Mouse (Mus musculus): ENCODE results near the gene Bcan. TPM values are rescaled to one million over a fixed set of nuclear protein-coding genes. Genes with fewer than 3 reads are reported as not detected.

Gene Bcan
- 0.05 TPM in 1 of 2 replicates, not detected in the other for polyA plus RNA-seq (2015; fragmentation: Nextera tagmentation; extraction: Ambion mirVana)

- H3K27ac ChIP-seq (ENCODE audit: low read depth), result no peak within 1 kb of the TSS
- H3K4me2 ChIP-seq (ENCODE audit: low read depth, low read length), result peak within 1 kb of the TSS; percentile 47
- no peak for DNase-seq
- H3K9ac ChIP-seq (replicated peaks), result no peak within 1 kb of the TSS
- TF ChIP-seq EP300 (IDR thresholded peaks at IDR 0.05; ENCODE audit: low read depth) (no peak), CTCF (IDR thresholded peaks at IDR 0.05; ENCODE audit: low read depth) (no peak)
- 0 out of 2 replicates have a peak, but pooled peaks cover 4% of the 10 kb centered on the region for H3K4me1 ChIP-seq (ENCODE audit: insufficient read depth)
- no peak for ATAC-seq
- no peaks in the 10 kb centered on the region for H3K36me3 ChIP-seq (replicated peaks; ENCODE audit: insufficient read depth, low read length)
- no peak within 1 kb of the TSS for H3K4me3 ChIP-seq (ENCODE audit: low read depth, low read length)
- H3K27me3 ChIP-seq (ENCODE audit: insufficient read depth, low read length), result peaks cover 83% of the 10 kb centered on the region
- 2% methylated on average over 38 of the region's 39 CpGs for WGBS (ENCODE audit: insufficient replicate concordance)
- H3K9me3 ChIP-seq (ENCODE audit: low read length), result no peaks in the 10 kb centered on the region
Observed at GRCm38 (mm10) chr3:88000181-88000580, at the start of gene Bcan. Gene Bcan (minus strand): TSS chr3:88000230.

- H3K4me3 ChIP-seq (ENCODE audit: low read depth, low read length), result no peak overlapping the region
- H3K36me3 ChIP-seq (replicated peaks; ENCODE audit: insufficient read depth, low read length), result 0 out of 2 replicates have a peak, but pooled peaks cover 11% of the 10 kb centered on the region
- no peaks in the 10 kb centered on the region for H3K4me1 ChIP-seq (ENCODE audit: insufficient read depth)
- DNase-seq (no peak), ATAC-seq (no peak)
- no peak overlapping the region for H3K4me2 ChIP-seq (ENCODE audit: low read depth, low read length)
- no peak overlapping the region for H3K27ac ChIP-seq (ENCODE audit: low read depth)
- TF ChIP-seq CTCF (IDR thresholded peaks at IDR 0.05; ENCODE audit: low read depth), result no peak
- no peak for TF ChIP-seq EP300 (IDR thresholded peaks at IDR 0.05; ENCODE audit: low read depth)
- H3K27me3 ChIP-seq (ENCODE audit: insufficient read depth, low read length), result no peaks in the 10 kb centered on the region
- H3K9me3 ChIP-seq (ENCODE audit: low read length), result no peaks in the 10 kb centered on the region
- no peak overlapping the region for H3K9ac ChIP-seq (replicated peaks)
- WGBS (ENCODE audit: insufficient replicate concordance), result 62% methylated on average over 3 of the region's 3 CpGs
Observed at GRCm38 (mm10) chr3:88049532-88049931, 49.5 kb upstream of the Bcan start.

DNA sequence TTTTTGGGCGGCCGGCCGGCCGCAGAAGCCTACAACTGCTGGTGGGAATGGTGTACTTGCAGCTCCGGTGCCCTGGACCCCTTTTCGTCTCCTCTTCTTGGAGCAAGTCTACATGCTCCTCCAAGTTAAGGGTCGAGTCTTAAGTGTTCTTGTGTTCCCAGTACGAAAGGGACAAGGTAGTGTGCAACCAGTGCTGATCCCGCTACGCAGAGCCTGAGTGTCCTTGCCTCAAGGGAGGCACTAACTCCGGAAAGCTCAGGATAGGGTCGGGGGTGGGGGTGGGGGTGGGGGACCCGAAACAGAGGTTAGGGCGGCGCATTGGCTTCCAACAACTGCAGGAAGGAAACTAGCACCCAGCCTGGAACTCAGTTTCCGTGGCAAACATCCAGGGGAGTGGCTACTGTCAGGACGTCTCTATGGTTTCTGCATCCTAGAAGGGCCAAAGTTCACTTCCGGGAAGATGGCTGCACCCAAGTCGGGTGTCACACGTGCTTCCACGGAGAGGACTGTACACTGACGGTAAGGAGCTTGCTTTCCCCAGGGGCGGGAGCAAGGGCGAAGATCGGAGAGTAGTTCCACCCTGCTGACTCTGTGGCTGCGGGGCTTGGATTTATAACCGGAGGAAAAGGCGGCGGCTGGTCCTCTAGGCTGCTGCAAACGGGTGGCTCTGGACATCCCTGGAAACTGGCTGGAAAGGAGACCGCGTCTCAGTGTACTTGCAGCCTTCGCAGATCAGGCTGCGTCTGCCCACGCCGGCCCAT lies 42.8 kb upstream of the Bcan start, which contains the start of gene Gpatch4:
Gene Gpatch4 (plus strand): TSS at position 448 of the 761 bp plus-strand sequence.
- Histone ChIP-seq H3K36me3 (replicated peaks; ENCODE audit: insufficient read depth, low read length) (no peaks in the 10 kb centered on the region), H3K9ac (replicated peaks) (peak within 1 kb of the TSS; percentile 70), H3K27me3 (ENCODE audit: insufficient read depth, low read length) (peaks cover 8% of the 10 kb centered on the region), H3K4me1 (ENCODE audit: insufficient read depth) (peaks cover 9% of the 10 kb centered on the region; the same call in 1 of the 2 replicates), H3K27ac (ENCODE audit: low read depth) (no peak within 1 kb of the TSS), H3K4me2 (ENCODE audit: low read depth, low read length) (peak within 1 kb of the TSS; percentile 92), H3K4me3 (ENCODE audit: low read depth, low read length) (peak within 1 kb of the TSS; percentile 83), H3K9me3 (ENCODE audit: low read length) (no peaks in the 10 kb centered on the region)
- WGBS (ENCODE audit: insufficient replicate concordance), result 8% methylated on average over 36 of the region's 36 CpGs
- TF ChIP-seq CTCF (IDR thresholded peaks at IDR 0.05; ENCODE audit: low read depth) (no peak), EP300 (IDR thresholded peaks at IDR 0.05; ENCODE audit: low read depth) (no peak)
- DNase-seq, result peak; percentile 88
- ATAC-seq, result peak; percentile 97

GRCm38 (mm10) chr3:88035561-88036293 lies 35.7 kb upstream of the Bcan start:
- no peak overlapping the region for H3K27ac ChIP-seq (ENCODE audit: low read depth)
- no peak overlapping the region for H3K4me2 ChIP-seq (ENCODE audit: low read depth, low read length)
- no peaks in the 10 kb centered on the region for H3K36me3 ChIP-seq (replicated peaks; ENCODE audit: insufficient read depth, low read length)
- no peak overlapping the region for H3K9ac ChIP-seq (replicated peaks)
- H3K27me3 ChIP-seq (ENCODE audit: insufficient read depth, low read length), result peaks cover 17% of the 10 kb centered on the region
- H3K9me3 ChIP-seq (ENCODE audit: low read length), result no peaks in the 10 kb centered on the region
- TF ChIP-seq EP300 (IDR thresholded peaks at IDR 0.05; ENCODE audit: low read depth) (no peak), CTCF (IDR thresholded peaks at IDR 0.05; ENCODE audit: low read depth) (no peak)
- peaks cover 6% of the 10 kb centered on the region for H3K4me1 ChIP-seq (ENCODE audit: insufficient read depth)
- DNase-seq (no peak), ATAC-seq (no peak)
- H3K4me3 ChIP-seq (ENCODE audit: low read depth, low read length), result no peak overlapping the region
- 61% methylated on average over 1 of the region's 1 CpGs for WGBS (ENCODE audit: insufficient replicate concordance)

DNA sequence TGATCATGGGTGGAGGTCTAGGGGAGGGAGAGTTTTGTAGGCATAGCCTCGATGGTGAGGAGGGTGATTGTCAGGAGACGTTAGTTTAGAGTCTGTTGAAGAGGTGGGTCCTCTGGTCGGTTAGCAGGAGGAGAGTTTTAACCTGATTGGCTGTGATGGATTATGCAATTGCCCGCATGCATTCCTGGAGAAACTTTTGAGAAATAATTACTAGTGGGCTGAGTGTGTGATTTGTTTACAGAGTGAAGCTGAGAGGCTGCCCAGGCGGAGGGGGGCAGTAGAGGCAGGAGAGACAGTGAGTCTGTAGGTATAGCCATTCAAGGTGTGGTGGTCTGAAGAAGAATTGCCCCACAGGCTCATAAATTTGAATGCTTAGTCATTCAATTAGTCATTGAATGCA lies 33.5 kb upstream of the Bcan start:
- Histone ChIP-seq H3K27me3 (ENCODE audit: insufficient read depth, low read length) (peaks cover 10% of the 10 kb centered on the region; the same call in 1 of the 2 replicates), H3K4me2 (ENCODE audit: low read depth, low read length) (no peak overlapping the region), H3K9ac (replicated peaks) (no peak overlapping the region), H3K4me3 (ENCODE audit: low read depth, low read length) (no peak overlapping the region), H3K4me1 (ENCODE audit: insufficient read depth) (peaks cover 8% of the 10 kb centered on the region), H3K27ac (ENCODE audit: low read depth) (no peak overlapping the region), H3K36me3 (replicated peaks; ENCODE audit: insufficient read depth, low read length) (no peaks in the 10 kb centered on the region), H3K9me3 (ENCODE audit: low read length) (no peaks in the 10 kb centered on the region)
- DNase-seq (no peak), ATAC-seq (no peak)
- TF ChIP-seq EP300 (IDR thresholded peaks at IDR 0.05; ENCODE audit: low read depth) (no peak), CTCF (IDR thresholded peaks at IDR 0.05; ENCODE audit: low read depth) (no peak)
- 55% methylated on average over 5 of the region's 5 CpGs for WGBS (ENCODE audit: insufficient replicate concordance)

All from liver, postnatal 0 days (tissue).